Mouse (Mus musculus) brain, adult 2 months (tissue): Measurements from ENCODE around the gene 1110032A03Rik.

Experiments used
- DNase-seq: peaks from one replicate; pipeline ENCODE4 v3.0.0; 2011; ENCODE audit warnings: low read depth, low spot score

1110032A03Rik gene

GRCm38 (mm10) chr9:50734989-50735388, 40.3 kb downstream of the 1110032A03Rik start:
- DNase-seq: peak; percentile 89

GRCm38 (mm10) chr9:50732560-50732959, 42.8 kb downstream of the 1110032A03Rik start:
- no peak for DNase-seq

- DNase-seq: no peak
Measured at GRCm38 (mm10) chr9:50729600-50729999, 45.7 kb downstream of the 1110032A03Rik start.

- DNase-seq: peak; percentile 97
Measured at GRCm38 (mm10) chr9:50727925-50728651, 47.2 kb downstream of the 1110032A03Rik start.

- DNase-seq: peak; percentile 90
Measured at GRCm38 (mm10) chr9:50727171-50727924, 48.0 kb downstream of the 1110032A03Rik start.

GRCm38 (mm10) chr9:50725921-50726590, 49.3 kb downstream of the 1110032A03Rik start:
- peak; percentile 72 for DNase-seq

- peak; percentile 51 for DNase-seq
Measured at GRCm38 (mm10) chr9:50724661-50725330, 50.5 kb downstream of the 1110032A03Rik start.

- DNase-seq: no peak
Measured at GRCm38 (mm10) chr9:50724147-50724546, 51.2 kb downstream of the 1110032A03Rik start.

GRCm38 (mm10) chr9:50723406-50723805, 51.9 kb downstream of the 1110032A03Rik start:
- DNase-seq: peak; percentile 93

- DNase-seq: peak; percentile 61
Measured at GRCm38 (mm10) chr9:50722451-50722911, 52.8 kb downstream of the 1110032A03Rik start.

- no peak for DNase-seq
Measured at GRCm38 (mm10) chr9:50721061-50721460, 54.3 kb downstream of the 1110032A03Rik start.

GRCm38 (mm10) chr9:50718878-50719277, 56.4 kb downstream of the 1110032A03Rik start:
- no peak for DNase-seq

GRCm38 (mm10) chr9:50714188-50714587, 61.1 kb downstream of the 1110032A03Rik start:
- DNase-seq: no peak
